Mouse (Mus musculus): ENCODE data around the gene Tradd.

The Tradd gene

GRCm38 (mm10) chr8:105264024-105264982, at the start of gene Tradd, which contains the start of gene Fbxl8:
Tradd (minus strand) TSS chr8:105264609.
Fbxl8 (plus strand) TSS chr8:105264648.
- DNase-seq (ENCODE audit: low spot score), result peak; percentile 77

GRCm38 (mm10) chr8:105313622-105314402, 49.4 kb upstream of the Tradd start:
- DNase-seq (ENCODE audit: low spot score), result peak; percentile 46

- no peak for DNase-seq (ENCODE audit: low spot score)
Observed at GRCm38 (mm10) chr8:105312891-105313481, 48.6 kb upstream of the Tradd start.

- no peak for DNase-seq (ENCODE audit: low spot score)
Observed at GRCm38 (mm10) chr8:105311718-105312117, 47.3 kb upstream of the Tradd start.

GRCm38 (mm10) chr8:105310118-105310517, 45.7 kb upstream of the Tradd start:
- DNase-seq (ENCODE audit: low spot score), result no peak

- DNase-seq (ENCODE audit: low spot score), result no peak
Observed at GRCm38 (mm10) chr8:105309142-105309847, 44.9 kb upstream of the Tradd start.

- DNase-seq (ENCODE audit: low spot score), result no peak
Observed at GRCm38 (mm10) chr8:105308428-105308827, 44.0 kb upstream of the Tradd start.

GRCm38 (mm10) chr8:105307670-105308069, 43.3 kb upstream of the Tradd start:
- DNase-seq (ENCODE audit: low spot score), result no peak

- DNase-seq (ENCODE audit: low spot score), result no peak
Observed at GRCm38 (mm10) chr8:105306146-105306691, 41.8 kb upstream of the Tradd start.

GRCm38 (mm10) chr8:105305211-105306145, 41.1 kb upstream of the Tradd start, which contains the start of gene Elmo3:
Elmo3 (plus strand) TSS chr8:105305601.
- peak; percentile 63 for DNase-seq (ENCODE audit: low spot score)

GRCm38 (mm10) chr8:105304325-105305210, 40.2 kb upstream of the Tradd start:
- no peak for DNase-seq (ENCODE audit: low spot score)

GRCm38 (mm10) chr8:105303874-105304273, 39.5 kb upstream of the Tradd start:
- DNase-seq (ENCODE audit: low spot score), result no peak

GRCm38 (mm10) chr8:105303396-105303795, 39.0 kb upstream of the Tradd start:
- DNase-seq (ENCODE audit: low spot score), result no peak

GRCm38 (mm10) chr8:105299962-105300361, 35.6 kb upstream of the Tradd start:
- no peak for DNase-seq (ENCODE audit: low spot score)

GRCm38 (mm10) chr8:105298351-105299252, 34.2 kb upstream of the Tradd start:
- no peak for DNase-seq (ENCODE audit: low spot score)

- peak; percentile 98 for DNase-seq (ENCODE audit: low spot score)
Observed at GRCm38 (mm10) chr8:105297511-105298192, 33.2 kb upstream of the Tradd start, which contains the start of gene E2f4. E2f4 (plus strand) TSS chr8:105297663.

- DNase-seq (ENCODE audit: low spot score), result no peak
Observed at GRCm38 (mm10) chr8:105295895-105296573, 31.6 kb upstream of the Tradd start, which contains the start of gene Exoc3l. Exoc3l (minus strand) TSS chr8:105296101.

Data from embryo, embryonic 10 days (tissue).